Mouse (Mus musculus) activated CD4-positive, CD25-positive, alpha-beta regulatory T cell, adult 4 months (primary cell): ENCODE results near the gene Dpysl5. TPM values are rescaled to one million over a fixed set of nuclear protein-coding genes. Genes with fewer than 3 reads are reported as not detected.
"Not testable (repeated sequence)": the region's sequence is repeated elsewhere in the genome, so short reads cannot be mapped to it uniquely, and the experiment has no call there.

ENCODE experiments used
- ATAC-seq: one replicate; pipeline ENCODE4 v1.8.0; 2017
- polyA plus RNA-seq, 2 experiments: library from polyadenylated mRNA; unstranded; fragments of 100-300 nt; shearing (Covaris generic); gene quantifications; one replicate each; pipeline ENCODE4 v1.2.1; 2017

Dpysl5 gene
- polyA plus RNA-seq: not detected

- peak; percentile 54 for ATAC-seq
Observed at GRCm38 (mm10) chr5:30711147-30712001, at the start of gene Dpysl5. Gene Dpysl5, plus strand, starts transcription at chr5:30711564.

GRCm38 (mm10) chr5:30665360-30665759, 46.0 kb upstream of the Dpysl5 start:
- ATAC-seq: no peak

GRCm38 (mm10) chr5:30665968-30666367, 45.4 kb upstream of the Dpysl5 start:
- ATAC-seq: no peak

- ATAC-seq: peak; percentile 98
Observed at GRCm38 (mm10) chr5:30666391-30667195, 44.8 kb upstream of the Dpysl5 start, which contains the start of gene Cenpa. Gene Cenpa, plus strand, starts transcription at chr5:30666777.

- ATAC-seq: no peak
Observed at GRCm38 (mm10) chr5:30667215-30667614, 44.1 kb upstream of the Dpysl5 start.

- ATAC-seq: no peak
Observed at GRCm38 (mm10) chr5:30667686-30668085, 43.7 kb upstream of the Dpysl5 start.

- ATAC-seq: no peak
Observed at GRCm38 (mm10) chr5:30668637-30669495, 42.5 kb upstream of the Dpysl5 start.

GRCm38 (mm10) chr5:30669496-30669830, 41.9 kb upstream of the Dpysl5 start:
- ATAC-seq: no peak

GRCm38 (mm10) chr5:30670091-30670490, 41.3 kb upstream of the Dpysl5 start:
- no peak for ATAC-seq

- no peak for ATAC-seq
Observed at GRCm38 (mm10) chr5:30674001-30674400, 37.4 kb upstream of the Dpysl5 start.

GRCm38 (mm10) chr5:30676800-30677199, 34.6 kb upstream of the Dpysl5 start:
- no peak for ATAC-seq

GRCm38 (mm10) chr5:30678069-30678468, 33.3 kb upstream of the Dpysl5 start:
- not testable (repeated sequence) for ATAC-seq

GRCm38 (mm10) chr5:30678722-30679296, 32.6 kb upstream of the Dpysl5 start:
- no peak for ATAC-seq

- no peak for ATAC-seq
Observed at GRCm38 (mm10) chr5:30679593-30679992, 31.8 kb upstream of the Dpysl5 start.

GRCm38 (mm10) chr5:30681970-30682369, 29.4 kb upstream of the Dpysl5 start:
- ATAC-seq: no peak

- ATAC-seq: no peak
Observed at GRCm38 (mm10) chr5:30682967-30683600, 28.3 kb upstream of the Dpysl5 start.

GRCm38 (mm10) chr5:30683993-30684392, 27.4 kb upstream of the Dpysl5 start:
- ATAC-seq: no peak

GRCm38 (mm10) chr5:30686781-30687180, 24.6 kb upstream of the Dpysl5 start:
- no peak for ATAC-seq

- no peak for ATAC-seq
Observed at GRCm38 (mm10) chr5:30700361-30701000, 10.9 kb upstream of the Dpysl5 start.

- not testable (repeated sequence) for ATAC-seq
Observed at GRCm38 (mm10) chr5:30701373-30701772, 10.0 kb upstream of the Dpysl5 start.

GRCm38 (mm10) chr5:30701866-30702265, 9.5 kb upstream of the Dpysl5 start:
- no peak for ATAC-seq
